Mouse (Mus musculus) intestine, postnatal 0 days (tissue): ENCODE results near the gene Hecw2. TPM values are rescaled to one million over a fixed set of nuclear protein-coding genes. Genes with fewer than 3 reads are reported as not detected.

Source experiments
- ATAC-seq: fragments of 200-750 bp; cut with Nextera tagmentation; 2 replicates; pipeline ENCODE4 v1.8.0; 2017; ENCODE audit warnings: mild to moderate bottlenecking, moderate TSS enrichment, moderate library complexity
- H3K27ac ChIP-seq: fragments of 300-500 bp; sonication (generic); 2 replicates; pipeline ENCODE4 v1.5.1; 2014; ENCODE audit warnings: mild to moderate bottlenecking, low read depth, low read length, moderate library complexity
- H3K27me3 ChIP-seq: fragments of 300-500 bp; sonication (generic); replicated peaks from 2 replicates; pipeline ENCODE4 v1.6.1; 2014; ENCODE audit warnings: low read length, mixed read lengths; ENCODE audit not compliant: control insufficient read depth, insufficient read depth
- H3K36me3 ChIP-seq: fragments of 300-500 bp; sonication (generic); 2 replicates; pipeline ENCODE4 v1.6.1; 2014; ENCODE audit warnings: mild to moderate bottlenecking, moderate library complexity; ENCODE audit not compliant: control insufficient read depth, insufficient read depth
- H3K4me1 ChIP-seq: fragments of 300-500 bp; sonication (generic); replicated peaks from 2 replicates; pipeline ENCODE4 v1.6.1; 2014; ENCODE audit warnings: antibody characterized with exemption, low read length, mixed read lengths; ENCODE audit not compliant: control insufficient read depth, insufficient read depth
- H3K4me2 ChIP-seq: fragments of 300-500 bp; sonication (generic); replicated peaks from 2 replicates; pipeline ENCODE4 v1.6.1; 2014; ENCODE audit warnings: low read depth, mild to moderate bottlenecking, moderate library complexity
- H3K4me3 ChIP-seq: fragments of 300-500 bp; sonication (generic); 2 replicates; pipeline ENCODE4 v1.5.1; 2014; ENCODE audit warnings: low read depth, low read length
- H3K9ac ChIP-seq: fragments of 300-500 bp; sonication (generic); 2 replicates; pipeline ENCODE4 v1.6.1; 2014; ENCODE audit warnings: mild to moderate bottlenecking, low read depth, low read length
- H3K9me3 ChIP-seq: fragments of 300-500 bp; sonication (generic); 2 replicates; pipeline ENCODE4 v1.6.1; 2016; ENCODE audit warnings: mixed run types; ENCODE audit not compliant: control insufficient read depth
- CTCF ChIP-seq: sonication (generic); IDR thresholded peaks from 2 replicates; pipeline ENCODE4 v1.5.1; 2016; ENCODE audit warnings: low read depth, mild to moderate bottlenecking, control low read depth, antibody characterized with exemption, moderate library complexity
- WGBS: fragments of 180-500 bp; shearing (Covaris S2); extraction: QIAGEN DNeasy Blood & Tissue Kit; methylation state at CpG from one replicate; pipeline ENCODE4 v1.1.7; 2014; 5-methylcytosine and 5-hydroxymethylcytosine counted together
- polyA plus RNA-seq: library from polyadenylated mRNA; unstranded; fragments of >200 nt; fragmentation: Nextera tagmentation; extraction: Ambion mirVana; gene quantifications from 2 replicates; pipeline ENCODE4 v1.2.1, GENCODE M21; 2015

The Hecw2 gene
- polyA plus RNA-seq, 1 experiment from 2014 or later = 0.69 TPM

DNA sequence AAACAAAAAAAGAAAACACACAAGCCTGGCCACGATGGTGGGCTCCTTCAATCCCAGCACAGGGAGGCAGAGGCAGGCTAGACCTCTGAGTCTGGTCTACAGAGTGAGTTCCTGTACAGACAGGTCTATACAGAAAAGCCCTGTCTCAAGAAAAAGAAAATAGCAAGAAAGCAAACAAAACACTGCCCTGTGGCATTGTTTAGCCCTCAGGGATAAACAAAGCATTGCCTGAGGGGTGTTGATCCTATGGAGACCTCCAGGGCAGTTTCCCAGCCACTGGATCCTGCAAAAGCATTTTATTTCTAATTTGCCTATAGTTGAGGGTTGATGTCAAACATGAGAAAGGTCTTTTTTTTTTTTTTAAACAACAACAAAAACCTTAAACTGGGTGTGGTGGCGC, 327.7 kb downstream of the Hecw2 start:
- TF ChIP-seq CTCF = no peak
- Histone ChIP-seq H3K4me1 (no peaks in the 10 kb centered on the region; the same call in 1 of the 2 replicates), H3K27me3 (no peaks in the 10 kb centered on the region), H3K27ac (no peak overlapping the region), H3K36me3 (no peaks in the 10 kb centered on the region; the same call in 1 of the 2 replicates), H3K9me3 (no peaks in the 10 kb centered on the region), H3K4me3 (no peak overlapping the region), H3K9ac (no peak overlapping the region), H3K4me2 (no peak overlapping the region)
- no peak for ATAC-seq
- WGBS = 89% methylated on average over 2 of the region's 2 CpGs

DNA sequence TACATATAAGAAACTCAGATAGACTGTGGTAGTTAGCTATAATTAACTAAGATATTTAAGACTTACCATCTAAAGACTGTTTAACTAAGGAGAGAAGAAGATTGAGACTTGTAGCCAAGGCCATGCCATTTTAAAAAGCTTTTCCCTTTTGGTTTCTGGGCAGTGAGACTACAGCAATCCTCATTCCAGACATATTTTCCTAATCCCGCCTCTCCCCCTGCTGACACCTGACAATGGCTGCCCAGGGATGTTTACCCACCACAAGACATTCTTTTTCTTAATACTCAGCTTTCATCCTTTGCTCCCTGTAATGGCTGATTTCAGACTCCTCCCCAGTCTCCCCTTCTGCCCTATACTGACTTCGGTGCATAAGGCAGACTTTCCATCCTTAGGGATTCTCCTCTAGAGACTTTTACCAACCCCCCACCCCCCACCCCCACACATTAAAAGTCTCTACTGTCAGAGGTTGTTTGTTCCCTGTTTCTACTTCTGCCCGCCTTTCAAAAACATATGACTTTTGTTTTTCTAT, 328.5 kb downstream of the Hecw2 start:
- Histone ChIP-seq H3K4me3 (no peak overlapping the region), H3K27ac (no peak overlapping the region), H3K9ac (no peak overlapping the region), H3K4me1 (no peaks in the 10 kb centered on the region; the same call in 1 of the 2 replicates), H3K27me3 (no peaks in the 10 kb centered on the region), H3K36me3 (no peaks in the 10 kb centered on the region; the same call in 1 of the 2 replicates), H3K4me2 (no peak overlapping the region), H3K9me3 (no peaks in the 10 kb centered on the region)
- no peak for TF ChIP-seq CTCF
- ATAC-seq = no peak
- 62% methylated on average over 3 of the region's 3 CpGs for WGBS

DNA sequence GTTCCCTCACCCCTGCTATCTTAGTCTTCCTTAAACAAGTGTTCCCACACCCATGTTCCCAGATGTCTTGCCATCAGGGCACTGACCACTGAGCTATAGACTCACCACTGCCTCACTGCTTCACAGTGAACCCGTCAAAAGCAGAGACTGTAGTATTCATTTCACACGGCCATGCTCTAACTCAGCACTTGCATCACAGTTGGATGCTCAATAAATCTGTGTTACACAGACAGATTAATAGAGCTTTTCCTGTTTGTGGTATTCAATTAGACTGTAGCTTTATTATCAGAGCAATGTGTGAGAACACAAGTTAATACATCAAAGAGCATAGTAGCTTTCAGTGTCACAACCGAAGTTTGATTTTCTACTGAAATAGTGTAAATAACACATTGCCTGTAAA, 330.9 kb downstream of the Hecw2 start:
- Histone ChIP-seq H3K27ac (no peak overlapping the region), H3K4me1 (no peaks in the 10 kb centered on the region; the same call in 1 of the 2 replicates), H3K9ac (no peak overlapping the region), H3K4me2 (no peak overlapping the region), H3K4me3 (no peak overlapping the region), H3K36me3 (no peaks in the 10 kb centered on the region; the same call in 1 of the 2 replicates), H3K27me3 (no peaks in the 10 kb centered on the region), H3K9me3 (no peaks in the 10 kb centered on the region)
- TF ChIP-seq CTCF = no peak
- WGBS = 85% methylated on average over 3 of the region's 3 CpGs
- no peak for ATAC-seq

DNA sequence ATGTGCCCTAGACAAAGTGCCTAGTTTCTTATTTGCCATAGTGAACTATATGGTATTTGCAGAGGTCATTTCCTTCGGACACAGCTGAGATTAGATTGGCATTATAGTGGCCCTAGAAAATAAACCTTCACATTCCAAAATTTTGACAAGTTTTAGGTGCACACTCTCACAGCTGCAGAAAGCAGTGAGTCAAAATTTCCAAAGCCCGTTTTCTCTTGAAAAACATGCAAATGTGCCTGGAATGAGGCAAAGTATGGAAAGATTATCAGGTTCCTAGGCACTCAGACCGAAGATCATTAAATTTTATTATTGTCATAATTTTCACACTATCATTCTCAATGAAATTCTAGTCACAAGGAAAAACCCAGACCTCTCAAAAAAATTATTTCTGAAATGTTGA, 334.4 kb downstream of the Hecw2 start:
- Histone ChIP-seq H3K9ac (no peak overlapping the region), H3K27me3 (no peaks in the 10 kb centered on the region), H3K9me3 (no peaks in the 10 kb centered on the region), H3K4me3 (no peak overlapping the region), H3K4me1 (no peaks in the 10 kb centered on the region), H3K27ac (no peak overlapping the region), H3K36me3 (no peaks in the 10 kb centered on the region), H3K4me2 (no peak overlapping the region)
- no peak for TF ChIP-seq CTCF
- WGBS = 73% methylated on average over 3 of the region's 3 CpGs
- ATAC-seq = no peak

DNA sequence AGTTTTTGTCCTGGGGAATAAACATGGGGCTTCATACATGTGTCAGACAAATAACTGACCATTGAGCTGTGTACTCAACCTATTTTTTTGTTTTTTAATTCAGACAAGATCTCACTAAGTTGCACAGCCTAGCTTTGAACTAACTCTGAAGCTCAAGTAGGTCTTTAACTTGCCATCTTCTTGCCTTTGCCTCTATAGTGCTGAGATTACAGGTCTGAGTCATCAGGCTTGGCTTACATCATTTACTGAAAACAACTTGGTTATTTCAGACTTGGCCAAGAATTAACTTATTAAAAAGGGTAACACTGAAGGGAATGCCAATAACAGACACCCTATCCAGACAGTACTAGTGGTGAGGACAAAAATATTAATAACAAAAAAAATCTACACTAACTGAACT, 335.8 kb downstream of the Hecw2 start:
- Histone ChIP-seq H3K4me2 (no peak overlapping the region), H3K4me1 (no peaks in the 10 kb centered on the region), H3K27me3 (no peaks in the 10 kb centered on the region), H3K9me3 (no peaks in the 10 kb centered on the region), H3K27ac (no peak overlapping the region), H3K36me3 (no peaks in the 10 kb centered on the region), H3K4me3 (no peak overlapping the region), H3K9ac (no peak overlapping the region)
- no peak for TF ChIP-seq CTCF
- no peak for ATAC-seq

DNA sequence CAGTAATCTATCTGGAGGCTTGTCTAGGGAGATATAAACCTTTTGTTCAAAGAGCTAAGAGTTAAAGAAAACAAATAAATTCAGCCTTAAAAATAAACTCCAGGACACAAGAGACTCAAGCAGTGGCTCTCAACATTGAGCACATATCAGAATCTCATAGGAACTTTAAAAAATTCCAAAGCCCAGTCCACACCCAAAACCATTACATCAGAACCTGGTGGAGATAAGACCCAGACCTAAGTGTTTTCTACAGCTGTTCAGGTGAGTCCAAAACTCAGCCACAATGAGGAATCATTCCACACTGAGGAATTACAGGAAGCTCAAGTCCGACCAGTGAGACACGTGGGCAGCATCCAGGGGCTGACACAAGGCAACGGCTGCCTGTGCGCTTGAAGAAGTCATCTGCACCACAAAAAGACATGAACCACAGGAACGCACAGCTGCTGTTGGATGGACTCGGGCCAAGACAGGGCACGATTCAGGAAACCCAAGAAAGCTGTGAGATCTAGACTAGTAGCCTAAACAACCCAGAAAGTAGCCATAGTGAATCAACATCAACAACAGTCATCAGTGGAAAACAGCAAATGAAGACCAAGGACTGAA, 338.4 kb downstream of the Hecw2 start:
- Histone ChIP-seq H3K4me2 (no peak overlapping the region), H3K27ac (no peak overlapping the region), H3K4me1 (no peaks in the 10 kb centered on the region), H3K36me3 (no peaks in the 10 kb centered on the region), H3K9me3 (no peaks in the 10 kb centered on the region), H3K4me3 (no peak overlapping the region), H3K9ac (no peak overlapping the region), H3K27me3 (no peaks in the 10 kb centered on the region)
- ATAC-seq = no peak
- TF ChIP-seq CTCF = no peak
- WGBS = 71% methylated on average over 7 of the region's 7 CpGs

DNA sequence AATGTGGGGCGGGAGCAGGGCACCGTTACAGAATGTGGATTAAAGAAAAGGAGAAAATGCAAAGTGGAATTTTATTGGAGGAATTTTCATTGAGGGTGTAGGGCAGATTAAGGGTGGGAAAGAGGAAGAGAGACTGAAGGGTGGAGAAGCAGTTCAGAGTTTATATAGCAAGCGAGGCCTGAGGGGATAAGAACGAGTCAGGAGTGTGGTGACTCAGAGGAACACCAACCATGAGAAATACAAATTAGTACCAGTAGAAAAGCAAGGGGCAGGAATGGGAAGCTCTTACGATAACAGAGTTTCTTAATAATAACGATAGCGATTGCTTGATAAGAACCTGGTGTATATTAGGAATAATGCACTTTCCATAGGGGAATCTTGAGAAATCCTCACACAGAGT, 339.2 kb downstream of the Hecw2 start:
- no peak overlapping the region for H3K4me2 ChIP-seq
- 70% methylated on average over 7 of the region's 7 CpGs for WGBS
- no peak for ATAC-seq
- no peaks in the 10 kb centered on the region for H3K9me3 ChIP-seq
- H3K27ac ChIP-seq = no peak overlapping the region
- no peak for TF ChIP-seq CTCF
- H3K9ac ChIP-seq = no peak overlapping the region
- no peaks in the 10 kb centered on the region for H3K27me3 ChIP-seq
- H3K4me3 ChIP-seq = no peak overlapping the region
- no peaks in the 10 kb centered on the region for H3K4me1 ChIP-seq
- no peaks in the 10 kb centered on the region for H3K36me3 ChIP-seq
